Mouse (Mus musculus) embryo, embryonic 9.5 days (tissue): ENCODE results near the gene Tmem260.
A peak's percentile ranks its signal among the peaks of the same experiment; 100 is the strongest.
"Not testable (repeated sequence)": the region's sequence is repeated elsewhere in the genome, so short reads cannot be mapped to it uniquely, and the experiment has no call there.

Source experiments
- DNase-seq: peaks from one replicate; pipeline ENCODE4 v3.0.0-alpha.2; 2017; ENCODE audit errors: extremely low spot score

The Tmem260 gene

GRCm38 (mm10) chr14:48445984-48446683 lies at the start of gene Tmem260:
Tmem260 (plus strand) TSS chr14:48446124.
- DNase-seq = peak; percentile 95

GRCm38 (mm10) chr14:48406086-48406485 lies 39.8 kb upstream of the Tmem260 start:
- DNase-seq = no peak

GRCm38 (mm10) chr14:48417064-48417463 lies 28.9 kb upstream of the Tmem260 start:
- DNase-seq = no peak

- DNase-seq = no peak
Observed at GRCm38 (mm10) chr14:48418264-48418663, 27.7 kb upstream of the Tmem260 start.

- DNase-seq = no peak
Observed at GRCm38 (mm10) chr14:48418672-48419071, 27.3 kb upstream of the Tmem260 start.

- DNase-seq = no peak
Observed at GRCm38 (mm10) chr14:48421476-48421875, 24.4 kb upstream of the Tmem260 start.

GRCm38 (mm10) chr14:48421996-48422395 lies 23.9 kb upstream of the Tmem260 start:
- peak; percentile 34 for DNase-seq

- no peak for DNase-seq
Observed at GRCm38 (mm10) chr14:48422436-48422835, 23.5 kb upstream of the Tmem260 start.

GRCm38 (mm10) chr14:48422901-48423300 lies 23.0 kb upstream of the Tmem260 start:
- DNase-seq = no peak

GRCm38 (mm10) chr14:48431978-48432377 lies 13.9 kb upstream of the Tmem260 start:
- no peak for DNase-seq

GRCm38 (mm10) chr14:48443796-48444195 lies 2.1 kb upstream of the Tmem260 start:
- DNase-seq = no peak

- DNase-seq = no peak
Observed at GRCm38 (mm10) chr14:48451966-48452407, 6.1 kb downstream of the Tmem260 start.

GRCm38 (mm10) chr14:48453411-48453810 lies 7.5 kb downstream of the Tmem260 start:
- no peak for DNase-seq

GRCm38 (mm10) chr14:48456305-48457092 lies 10.6 kb downstream of the Tmem260 start:
- peak; percentile 39 for DNase-seq

- no peak for DNase-seq
Observed at GRCm38 (mm10) chr14:48457288-48457938, 11.5 kb downstream of the Tmem260 start.

- no peak for DNase-seq
Observed at GRCm38 (mm10) chr14:48458901-48459300, 13.0 kb downstream of the Tmem260 start.

GRCm38 (mm10) chr14:48468339-48468738 lies 22.4 kb downstream of the Tmem260 start:
- no peak for DNase-seq

GRCm38 (mm10) chr14:48470742-48471487 lies 25.0 kb downstream of the Tmem260 start:
- DNase-seq = no peak

- no peak for DNase-seq
Observed at GRCm38 (mm10) chr14:48472179-48472578, 26.3 kb downstream of the Tmem260 start.

- peak; percentile 24 for DNase-seq
Observed at GRCm38 (mm10) chr14:48475370-48475769, 29.4 kb downstream of the Tmem260 start.

- DNase-seq = not testable (repeated sequence)
Observed at GRCm38 (mm10) chr14:48475834-48476233, 29.9 kb downstream of the Tmem260 start.

- DNase-seq = no peak
Observed at GRCm38 (mm10) chr14:48476278-48476677, 30.4 kb downstream of the Tmem260 start.
